Mouse (Mus musculus) bone marrow, adult 2 months (tissue): ENCODE measurements around the gene Col27a1.

Experiments
- CTCF ChIP-seq: fragments of 200-500 bp; IDR thresholded peaks from 2 replicates; pipeline ENCODE4 v1.5.1; 2011; ENCODE audit warnings: low read length, control low read depth; ENCODE audit not compliant: control insufficient read depth, insufficient read depth
- POLR2A ChIP-seq: fragments of 200-500 bp; IDR thresholded peaks from 2 replicates; pipeline ENCODE4 v1.6.1; 2011; ENCODE audit warnings: low read depth, mild to moderate bottlenecking, control low read depth, low read length, borderline replicate concordance; ENCODE audit not compliant: control insufficient read depth

DNA sequence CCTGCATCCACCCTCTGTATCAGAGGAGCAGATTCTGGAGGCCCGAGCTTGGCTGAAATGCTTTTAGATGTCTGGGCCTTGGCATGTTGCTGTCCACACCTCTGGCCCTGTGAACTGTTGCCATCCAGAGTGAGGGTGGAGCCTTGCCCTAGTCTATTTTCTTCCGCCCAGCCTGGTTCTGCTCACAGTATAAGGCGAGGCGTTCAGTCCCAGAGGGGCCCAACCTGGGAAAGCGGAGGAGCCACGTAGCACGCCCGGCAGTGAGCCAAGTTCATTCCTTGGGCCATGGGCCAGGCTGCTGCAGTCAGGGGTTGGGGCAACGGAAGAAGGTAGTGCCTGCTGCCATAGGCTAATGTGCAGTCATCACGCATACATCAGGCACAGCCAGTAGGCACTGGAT lies 46.7 kb downstream of the Col27a1 start:
- no peak for TF ChIP-seq POLR2A
- no peak for TF ChIP-seq CTCF
